Mouse (Mus musculus) cerebellum, adult 11-12 months (tissue): ENCODE measurements around the gene Rbm47.

ENCODE experiments used
- DNase-seq: peaks from one replicate; pipeline ENCODE4 v3.0.0; 2022

The Rbm47 gene

GRCm38 (mm10) chr5:66084541-66084940 lies 88.4 kb downstream of the Rbm47 start:
- DNase-seq = no peak

- DNase-seq = no peak
Measured at GRCm38 (mm10) chr5:66083350-66083749, 89.6 kb downstream of the Rbm47 start.

- DNase-seq = no peak
Measured at GRCm38 (mm10) chr5:66082229-66082572, 90.7 kb downstream of the Rbm47 start.

GRCm38 (mm10) chr5:66081443-66082228 lies 91.3 kb downstream of the Rbm47 start:
- DNase-seq = no peak

GRCm38 (mm10) chr5:66080529-66081220 lies 92.2 kb downstream of the Rbm47 start:
- no peak for DNase-seq

GRCm38 (mm10) chr5:66079358-66080179 lies 93.3 kb downstream of the Rbm47 start:
- DNase-seq = no peak

GRCm38 (mm10) chr5:66078491-66079012 lies 94.4 kb downstream of the Rbm47 start:
- no peak for DNase-seq

GRCm38 (mm10) chr5:66077416-66077815 lies 95.5 kb downstream of the Rbm47 start:
- no peak for DNase-seq

GRCm38 (mm10) chr5:66076685-66077301 lies 96.1 kb downstream of the Rbm47 start:
- DNase-seq = no peak

- no peak for DNase-seq
Measured at GRCm38 (mm10) chr5:66075906-66076305, 97.0 kb downstream of the Rbm47 start.

- no peak for DNase-seq
Measured at GRCm38 (mm10) chr5:66075032-66075488, 97.9 kb downstream of the Rbm47 start.

- no peak for DNase-seq
Measured at GRCm38 (mm10) chr5:66074235-66074634, 98.7 kb downstream of the Rbm47 start.

GRCm38 (mm10) chr5:66073604-66074164 lies 99.2 kb downstream of the Rbm47 start:
- no peak for DNase-seq

- no peak for DNase-seq
Measured at GRCm38 (mm10) chr5:66071722-66072121, 101.2 kb downstream of the Rbm47 start.

- DNase-seq = no peak
Measured at GRCm38 (mm10) chr5:66070350-66070749, 102.6 kb downstream of the Rbm47 start.

- no peak for DNase-seq
Measured at GRCm38 (mm10) chr5:66069470-66070144, 103.3 kb downstream of the Rbm47 start.

GRCm38 (mm10) chr5:66069133-66069469 lies 103.8 kb downstream of the Rbm47 start:
- no peak for DNase-seq

- DNase-seq = no peak
Measured at GRCm38 (mm10) chr5:66068068-66068920, 104.6 kb downstream of the Rbm47 start.

- no peak for DNase-seq
Measured at GRCm38 (mm10) chr5:66067219-66067618, 105.7 kb downstream of the Rbm47 start.

GRCm38 (mm10) chr5:66062930-66063220 lies 110.0 kb downstream of the Rbm47 start:
- no peak for DNase-seq
